Mouse (Mus musculus) midbrain, embryonic 11.5 days (tissue): ENCODE measurements around the gene Dlgap4. TPM values are rescaled to one million over a fixed set of nuclear protein-coding genes. Genes with fewer than 3 reads are reported as not detected.

ENCODE experiments used
- ATAC-seq: fragments of 200-750 bp; cut with Nextera tagmentation; 2 replicates; pipeline ENCODE4 v1.8.0; 2017; ENCODE audit warnings: moderate TSS enrichment, moderate library complexity; ENCODE audit not compliant: low FRiP score
- DNase-seq: peaks from one replicate; pipeline ENCODE4 v3.0.0; 2015; ENCODE audit warnings: low spot score; ENCODE audit errors: missing footprints
- H3K27ac ChIP-seq: fragments of 300-500 bp; sonication (generic); 2 replicates; pipeline ENCODE4 v1.5.1; 2014; ENCODE audit warnings: low read depth, low read length
- H3K27me3 ChIP-seq: fragments of 300-500 bp; sonication (generic); 2 replicates; pipeline ENCODE4 v1.6.1; 2014; ENCODE audit warnings: mild to moderate bottlenecking, low read length, moderate library complexity, mixed read lengths; ENCODE audit not compliant: control insufficient read depth, insufficient read depth
- H3K36me3 ChIP-seq: fragments of 300-500 bp; sonication (generic); 2 replicates; pipeline ENCODE4 v1.6.1; 2014; ENCODE audit warnings: mild to moderate bottlenecking, low read length, moderate library complexity, mixed read lengths; ENCODE audit not compliant: control insufficient read depth, insufficient read depth
- H3K4me1 ChIP-seq: fragments of 300-500 bp; sonication (generic); 2 replicates; pipeline ENCODE4 v1.6.1; 2014; ENCODE audit warnings: low read length; ENCODE audit not compliant: control insufficient read depth, insufficient read depth
- H3K4me2 ChIP-seq: fragments of 300-500 bp; sonication (generic); 2 replicates; pipeline ENCODE4 v1.6.1; 2014; ENCODE audit warnings: mild to moderate bottlenecking, moderate library complexity
- H3K4me3 ChIP-seq: fragments of 300-500 bp; sonication (generic); 2 replicates; pipeline ENCODE4 v1.5.1; 2014; ENCODE audit warnings: low read depth, low read length
- H3K9ac ChIP-seq: fragments of 300-500 bp; sonication (generic); 2 replicates; pipeline ENCODE4 v1.6.1; 2014; ENCODE audit warnings: low read length
- H3K9me3 ChIP-seq: fragments of 300-500 bp; sonication (generic); 2 replicates; pipeline ENCODE4 v1.6.1; 2016; ENCODE audit warnings: low read length; ENCODE audit not compliant: control insufficient read depth
- WGBS: fragments of 180-500 bp; shearing (Covaris S2); extraction: QIAGEN DNeasy Blood & Tissue Kit; methylation state at CpG from one replicate; pipeline ENCODE4 v1.1.7; 2014; 5-methylcytosine and 5-hydroxymethylcytosine counted together
- polyA plus RNA-seq: library from polyadenylated mRNA; unstranded; fragments of >200 nt; fragmentation: Nextera tagmentation; extraction: Ambion mirVana; gene quantifications from 2 replicates; pipeline ENCODE4 v1.2.1, GENCODE M21; 2014

The Dlgap4 gene
- polyA plus RNA-seq, 1 experiment from 2014 or later, result 127 TPM

GRCm38 (mm10) chr2:156763101-156763500, 149.6 kb downstream of the Dlgap4 start:
- Histone ChIP-seq H3K36me3 (peaks cover 39% of the 10 kb centered on the region), H3K4me3 (no peak overlapping the region), H3K27me3 (no peaks in the 10 kb centered on the region), H3K27ac (no peak overlapping the region), H3K4me2 (no peak overlapping the region), H3K9me3 (peaks cover 4% of the 10 kb centered on the region), H3K4me1 (no peaks in the 10 kb centered on the region), H3K9ac (no peak overlapping the region)
- ATAC-seq (no peak), DNase-seq (no peak)
- WGBS, result 94% methylated on average over 11 of the region's 11 CpGs

DNA sequence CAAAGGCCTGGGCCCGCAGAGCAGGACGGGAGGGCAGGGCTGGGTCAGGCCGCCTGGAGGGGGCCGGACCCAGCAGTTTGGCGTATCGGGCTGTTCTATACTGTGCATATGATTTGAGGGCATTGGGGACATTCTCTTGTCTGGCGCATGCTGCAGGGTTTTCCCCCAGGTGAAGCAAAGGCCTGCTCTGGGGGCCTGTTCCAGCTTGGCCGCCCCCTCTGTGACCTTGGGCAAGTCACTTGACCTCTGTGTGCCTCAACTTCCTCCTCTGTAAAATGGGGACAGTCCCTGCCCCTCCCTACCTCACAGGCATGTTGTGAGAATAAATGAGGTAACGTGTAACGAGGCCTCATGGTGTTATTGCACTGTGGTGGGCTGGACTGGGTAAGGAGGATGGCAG, 150.5 kb downstream of the Dlgap4 start:
- Histone ChIP-seq H3K27me3 (no peaks in the 10 kb centered on the region), H3K4me2 (no peak overlapping the region), H3K9ac (no peak overlapping the region), H3K36me3 (peaks cover 30% of the 10 kb centered on the region; the same call in 1 of the 2 replicates), H3K9me3 (no peaks in the 10 kb centered on the region), H3K27ac (no peak overlapping the region), H3K4me1 (no peaks in the 10 kb centered on the region), H3K4me3 (no peak overlapping the region)
- 94% methylated on average over 10 of the region's 10 CpGs for WGBS
- ATAC-seq (no peak), DNase-seq (no peak)

DNA sequence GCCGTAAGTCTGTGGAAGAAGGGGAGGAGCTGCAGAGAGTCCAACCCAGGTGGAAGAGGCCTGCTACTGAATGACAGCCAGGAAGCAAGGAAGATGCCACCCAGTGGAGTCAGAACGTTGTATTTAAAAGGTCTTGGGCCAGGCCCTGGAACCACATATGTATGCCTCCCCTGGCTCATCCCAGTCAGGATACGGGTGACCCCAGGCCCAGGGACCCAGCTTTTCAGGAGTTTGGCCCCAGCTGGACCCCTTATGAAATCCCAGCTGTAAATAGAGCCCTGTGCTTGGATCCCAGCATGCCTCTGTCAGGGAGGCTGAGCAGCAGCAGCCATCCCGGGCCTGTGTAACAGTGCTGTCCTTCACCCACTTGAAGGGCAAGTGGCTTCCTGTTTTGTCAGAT, 151.2 kb downstream of the Dlgap4 start:
- H3K9ac ChIP-seq, result no peak overlapping the region
- H3K9me3 ChIP-seq, result no peaks in the 10 kb centered on the region
- no peaks in the 10 kb centered on the region for H3K27me3 ChIP-seq
- WGBS, result 72% methylated on average over 4 of the region's 4 CpGs
- DNase-seq (no peak), ATAC-seq (no peak)
- no peak overlapping the region for H3K27ac ChIP-seq
- H3K4me1 ChIP-seq, result no peaks in the 10 kb centered on the region
- peaks cover 27% of the 10 kb centered on the region; the same call in 1 of the 2 replicates for H3K36me3 ChIP-seq
- H3K4me3 ChIP-seq, result no peak overlapping the region
- H3K4me2 ChIP-seq, result no peak overlapping the region

GRCm38 (mm10) chr2:156765593-156765992, 152.1 kb downstream of the Dlgap4 start:
- no peaks in the 10 kb centered on the region for H3K27me3 ChIP-seq
- DNase-seq, result no peak
- H3K4me3 ChIP-seq, result no peak overlapping the region
- no peaks in the 10 kb centered on the region for H3K9me3 ChIP-seq
- H3K4me2 ChIP-seq, result no peak overlapping the region
- WGBS, result 89% methylated on average over 8 of the region's 8 CpGs
- peaks cover 24% of the 10 kb centered on the region; the same call in 1 of the 2 replicates for H3K36me3 ChIP-seq
- no peaks in the 10 kb centered on the region for H3K4me1 ChIP-seq
- H3K27ac ChIP-seq, result no peak overlapping the region
- no peak overlapping the region for H3K9ac ChIP-seq
- no peak for ATAC-seq

DNA sequence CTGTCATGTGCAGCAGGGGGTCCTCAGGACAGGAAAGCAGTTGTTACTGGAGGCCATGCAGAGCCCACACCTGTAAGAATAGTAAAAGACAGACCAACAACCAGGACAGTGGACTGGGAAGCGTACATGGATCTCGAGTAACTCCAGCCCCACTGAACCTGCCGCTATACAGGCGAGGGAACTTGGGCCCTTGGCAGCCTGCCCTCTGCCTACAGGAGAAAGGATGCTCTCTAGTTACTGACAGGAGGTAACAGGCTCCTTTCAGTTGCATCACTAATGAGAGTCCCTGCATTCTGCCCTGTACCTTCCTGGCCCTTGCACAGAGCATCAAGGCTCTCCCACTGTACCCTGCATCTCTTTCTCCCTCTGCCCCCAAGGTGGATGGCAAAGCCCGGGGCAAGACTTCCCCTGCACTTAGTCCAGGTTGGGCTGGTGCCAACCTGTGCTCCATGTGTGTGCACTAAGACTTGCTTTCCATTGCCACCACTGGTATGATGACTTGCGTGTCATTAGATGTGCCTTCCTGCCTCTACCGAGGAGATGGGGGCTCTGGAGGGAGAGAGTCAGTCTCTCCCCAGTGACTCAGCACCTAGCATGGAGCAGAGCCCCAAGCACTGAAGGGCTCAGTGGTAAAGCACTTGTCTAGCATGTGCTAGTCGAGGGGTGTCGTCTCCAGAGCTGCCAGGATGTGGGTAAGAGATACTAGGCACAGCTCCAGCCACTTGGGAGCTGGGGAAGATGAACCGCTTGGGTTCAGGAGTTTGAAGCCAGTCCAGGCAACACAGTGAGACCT, 152.9 kb downstream of the Dlgap4 start:
- no peak for ATAC-seq
- H3K27ac ChIP-seq, result no peak overlapping the region

DNA sequence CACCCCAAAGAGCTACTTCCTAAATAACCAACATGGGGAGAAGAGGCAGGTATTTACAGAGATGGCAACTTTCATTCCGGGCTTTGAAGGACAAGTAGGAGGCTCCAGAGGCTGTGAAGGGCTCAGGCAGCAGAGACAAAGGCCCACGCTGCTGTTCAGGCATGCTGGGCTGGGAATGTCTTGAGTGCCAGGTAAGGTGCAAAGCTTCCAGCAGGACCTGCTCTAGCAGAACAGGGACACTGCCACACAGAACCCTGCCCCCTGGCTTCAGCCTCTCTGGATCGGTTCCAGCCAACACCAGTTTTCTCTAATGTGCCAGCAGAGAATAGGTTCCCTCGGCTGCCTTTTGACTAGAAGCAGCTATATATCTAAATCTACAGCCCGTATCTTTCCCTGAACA, 153.6 kb downstream of the Dlgap4 start:
- Histone ChIP-seq H3K9ac (no peak overlapping the region), H3K27me3 (no peaks in the 10 kb centered on the region), H3K36me3 (peaks cover 10% of the 10 kb centered on the region; the same call in 1 of the 2 replicates), H3K4me1 (no peaks in the 10 kb centered on the region), H3K4me3 (no peak overlapping the region), H3K9me3 (no peaks in the 10 kb centered on the region), H3K27ac (no peak overlapping the region), H3K4me2 (no peak overlapping the region)
- WGBS, result 80% methylated on average over 5 of the region's 5 CpGs
- ATAC-seq (no peak), DNase-seq (no peak)

More for the DNA sequence above, 152.9 kb downstream of the Dlgap4 start:
- Histone ChIP-seq H3K9ac (no peak overlapping the region), H3K27me3 (no peaks in the 10 kb centered on the region), H3K4me2 (no peak overlapping the region), H3K9me3 (no peaks in the 10 kb centered on the region), H3K36me3 (peaks cover 17% of the 10 kb centered on the region; the same call in 1 of the 2 replicates), H3K4me3 (no peak overlapping the region), H3K4me1 (no peaks in the 10 kb centered on the region)
- 88% methylated on average over 10 of the region's 10 CpGs for WGBS
- no peak for DNase-seq

- ATAC-seq (no peak), DNase-seq (no peak)
- H3K4me2 ChIP-seq, result no peak overlapping the region
- 89% methylated on average over 12 of the region's 12 CpGs for WGBS
- H3K4me3 ChIP-seq, result no peak overlapping the region
- H3K4me1 ChIP-seq, result no peaks in the 10 kb centered on the region
- no peak overlapping the region for H3K27ac ChIP-seq
- H3K9me3 ChIP-seq, result no peaks in the 10 kb centered on the region
- no peaks in the 10 kb centered on the region for H3K27me3 ChIP-seq
- H3K9ac ChIP-seq, result no peak overlapping the region
- no peaks in the 10 kb centered on the region for H3K36me3 ChIP-seq
These were observed 155.8 kb downstream of the Dlgap4 start for GRCm38 (mm10) chr2:156769274-156769673.

- Histone ChIP-seq H3K9me3 (no peaks in the 10 kb centered on the region), H3K9ac (no peak overlapping the region), H3K4me2 (no peak overlapping the region), H3K27me3 (peaks cover 8% of the 10 kb centered on the region), H3K36me3 (no peaks in the 10 kb centered on the region), H3K4me3 (no peak overlapping the region), H3K4me1 (peaks cover 13% of the 10 kb centered on the region), H3K27ac (no peak overlapping the region)
- DNase-seq (no peak), ATAC-seq (no peak)
These were observed 160.0 kb downstream of the Dlgap4 start for GRCm38 (mm10) chr2:156773470-156773869.

DNA sequence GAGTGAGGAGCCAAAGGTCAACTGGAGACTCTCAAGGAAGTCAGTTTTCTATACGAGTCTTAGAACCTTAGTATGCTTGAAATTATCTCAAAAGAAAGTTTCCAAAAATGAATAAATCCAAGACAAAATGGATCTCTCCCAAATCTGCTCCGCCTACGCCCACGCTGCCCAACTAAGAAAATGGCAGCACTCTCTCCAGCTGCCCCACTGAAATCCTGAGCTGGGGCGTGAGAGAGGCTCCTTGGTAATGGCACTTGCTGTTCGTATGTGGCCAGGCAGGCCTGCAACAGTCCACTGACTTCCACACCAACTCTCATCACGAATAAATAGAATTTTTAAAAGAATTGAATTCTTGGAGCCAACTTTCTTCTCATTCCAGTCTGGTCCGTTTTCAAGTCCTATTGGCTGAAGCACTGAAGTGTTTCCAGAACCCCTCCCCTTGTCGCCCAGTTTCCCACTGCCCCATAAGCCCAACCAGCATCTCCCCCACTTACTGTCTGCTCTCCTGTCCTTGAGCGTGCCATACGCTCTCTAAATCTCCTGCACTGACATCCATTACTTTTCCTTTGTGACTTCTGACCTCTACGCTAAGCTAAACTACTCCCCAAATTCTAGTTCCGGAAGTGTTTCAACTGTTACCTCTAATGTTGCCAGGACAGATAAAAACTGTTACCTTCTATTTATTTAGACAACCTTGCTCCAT, 160.7 kb downstream of the Dlgap4 start:
- WGBS, result 69% methylated on average over 13 of the region's 13 CpGs
- no peak overlapping the region; the same call in 1 of the 2 replicates for H3K9ac ChIP-seq

More for the DNA sequence above, 160.7 kb downstream of the Dlgap4 start:
- peak overlapping the region; percentile 65; the same call in 1 of the 2 replicates for H3K4me2 ChIP-seq
- peaks cover 8% of the 10 kb centered on the region for H3K27me3 ChIP-seq
- no peaks in the 10 kb centered on the region for H3K9me3 ChIP-seq
- peaks cover 13% of the 10 kb centered on the region for H3K4me1 ChIP-seq
- H3K36me3 ChIP-seq, result no peaks in the 10 kb centered on the region
- H3K27ac ChIP-seq, result no peak overlapping the region
- DNase-seq (peak; percentile 91), ATAC-seq (no peak)
- H3K4me3 ChIP-seq, result no peak overlapping the region; the same call in 1 of the 2 replicates
